Mouse (Mus musculus) urinary bladder, postnatal 4 days (tissue): ENCODE measurements around the gene Gpr152.

Experiments
- DNase-seq, 2 experiments: peaks; one replicate each; pipeline ENCODE4 v3.0.0; 2021 to 2022; ENCODE audit warnings: low spot score in 2 of 2

Gene Gpr152

GRCm38 (mm10) chr19:4171393-4172290, 32.1 kb downstream of the Gpr152 start:
- DNase-seq, result no peak

DNA sequence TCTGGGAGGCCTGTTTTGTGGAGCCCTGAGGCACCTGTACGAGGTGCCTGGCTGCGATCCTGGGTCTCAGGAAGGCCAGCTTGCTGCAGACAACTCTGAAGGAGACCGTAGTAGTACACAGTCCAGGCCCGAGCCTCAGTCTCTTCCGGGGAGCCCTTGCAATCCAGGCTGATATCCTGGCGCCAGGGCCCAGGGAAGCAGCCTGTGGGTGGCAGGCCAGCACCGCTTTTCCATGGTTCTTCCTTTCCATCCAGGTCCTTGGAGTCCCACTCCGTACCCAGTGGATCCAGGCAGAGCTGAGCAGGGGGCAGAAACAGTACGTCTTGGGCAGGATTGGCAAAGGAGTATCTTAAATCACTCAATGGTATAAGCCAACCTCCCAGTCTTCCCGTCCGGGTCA, 33.3 kb downstream of the Gpr152 start:
- no peak for DNase-seq

DNA sequence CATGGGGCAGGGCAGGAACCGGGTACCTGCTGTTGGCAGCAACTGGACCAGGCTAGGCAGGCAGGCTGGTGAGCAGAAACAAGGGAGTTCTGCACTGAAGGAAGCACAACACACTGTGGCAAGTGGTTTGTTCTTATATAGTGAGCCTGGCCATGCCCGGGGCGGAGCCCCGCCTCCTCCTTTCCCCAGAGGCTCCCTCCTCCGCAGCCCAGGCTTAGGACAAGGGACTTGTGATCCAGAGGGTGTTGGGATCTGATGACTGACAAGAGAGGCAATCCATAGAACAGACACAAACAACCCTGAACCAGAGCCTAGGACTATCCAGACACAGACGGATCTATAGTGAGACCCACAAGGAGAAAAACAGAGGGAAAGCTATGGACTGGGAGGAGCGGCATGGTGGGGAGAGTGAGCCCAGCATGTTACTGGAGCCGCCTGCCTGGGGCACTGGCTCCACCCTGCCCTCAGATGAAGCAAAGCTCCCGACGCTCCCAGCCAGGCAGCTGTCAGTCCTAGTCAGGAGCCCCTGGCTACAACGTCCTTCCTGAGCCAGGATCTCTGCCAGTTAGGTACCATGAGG, 35.9 kb downstream of the Gpr152 start, which contains the start of gene Carns1:
Gene Carns1, minus strand, starts transcription at position 112 of the 580 bp plus-strand sequence.
- no peak for DNase-seq

DNA sequence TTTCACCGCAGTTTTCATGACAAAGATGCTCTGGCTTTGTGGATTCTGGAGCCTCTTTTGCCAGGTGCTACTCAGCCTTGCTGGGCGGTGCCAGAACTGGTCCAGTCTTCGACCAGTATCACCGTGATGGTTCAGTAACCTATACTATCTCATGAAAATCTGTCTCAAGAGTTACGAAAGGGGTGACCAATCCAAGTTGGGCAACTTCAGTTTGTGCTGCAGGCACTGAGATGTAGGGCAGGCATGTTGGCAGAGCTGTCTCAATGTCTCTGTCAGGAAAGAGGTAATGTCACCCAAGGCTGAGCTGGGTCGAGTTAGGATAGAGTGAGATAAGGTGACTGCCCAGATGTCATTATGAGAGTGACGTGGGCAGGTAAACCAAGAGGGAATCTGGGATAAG, 40.8 kb downstream of the Gpr152 start:
- no peak for DNase-seq

- no peak for DNase-seq
These were observed 42.3 kb downstream of the Gpr152 start for GRCm38 (mm10) chr19:4181892-4182291.

- DNase-seq, result no peak
These were observed 44.1 kb downstream of the Gpr152 start for GRCm38 (mm10) chr19:4183689-4184088.

GRCm38 (mm10) chr19:4184976-4185975, 45.7 kb downstream of the Gpr152 start:
- no peak for DNase-seq

GRCm38 (mm10) chr19:4187303-4187702, 47.7 kb downstream of the Gpr152 start:
- DNase-seq, result no peak

DNA sequence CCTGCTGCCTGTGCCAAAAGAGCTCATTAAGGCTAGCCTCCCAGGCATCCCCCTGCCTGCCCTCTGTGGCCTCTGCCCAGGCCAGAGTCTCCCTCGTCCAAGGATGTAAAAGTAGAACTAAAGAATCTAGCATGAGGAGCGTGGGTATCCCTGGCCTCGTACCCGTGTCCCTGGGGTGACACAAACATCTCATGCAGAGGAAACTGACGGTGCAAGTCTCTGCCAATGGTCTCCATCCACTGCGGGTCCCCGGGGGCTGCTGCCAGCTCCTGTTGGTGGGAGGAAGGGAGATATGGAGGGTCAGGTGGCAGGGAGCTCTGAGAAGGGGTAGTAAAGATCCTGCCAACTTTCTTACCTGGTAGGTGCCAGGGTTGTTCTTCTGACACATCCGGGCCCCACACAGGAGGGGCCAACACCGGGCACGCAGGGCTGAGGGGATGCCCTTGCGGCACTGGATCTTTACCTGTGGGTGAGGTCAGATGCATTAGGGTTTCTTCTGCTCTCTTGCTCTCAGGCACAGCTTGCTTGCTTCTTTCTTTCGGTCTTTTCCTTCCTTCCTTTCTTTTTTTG, 49.5 kb downstream of the Gpr152 start:
- DNase-seq, result no peak

DNA sequence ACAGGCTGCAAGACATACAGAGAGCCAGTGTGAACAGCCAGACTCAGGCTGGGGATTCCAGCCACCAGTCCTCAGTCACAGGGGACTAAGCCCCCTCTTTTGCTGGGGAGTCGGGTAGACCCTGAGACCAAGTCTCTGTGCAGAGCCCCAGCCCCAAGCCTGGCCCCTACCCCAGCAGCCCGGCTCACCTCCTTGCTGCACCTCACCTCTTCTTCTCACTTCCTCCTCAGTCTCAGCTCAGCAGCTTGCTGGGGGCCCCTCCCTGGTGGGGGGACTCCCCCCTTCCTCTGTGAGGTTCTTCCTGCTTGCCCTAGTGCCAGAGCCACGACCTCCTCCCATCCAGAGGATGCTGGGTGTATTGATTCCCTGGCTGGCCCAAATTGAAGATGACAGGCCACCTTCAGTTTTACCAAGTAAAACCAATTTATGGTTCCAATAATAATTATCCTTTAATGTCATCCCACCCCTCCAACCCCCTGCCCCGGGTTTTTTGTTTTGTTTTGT, 51.3 kb downstream of the Gpr152 start, which contains the start of gene Tbc1d10c:
Gene Tbc1d10c, minus strand, starts transcription at position 454 of the 504 bp plus-strand sequence.
- no peak for DNase-seq

DNA sequence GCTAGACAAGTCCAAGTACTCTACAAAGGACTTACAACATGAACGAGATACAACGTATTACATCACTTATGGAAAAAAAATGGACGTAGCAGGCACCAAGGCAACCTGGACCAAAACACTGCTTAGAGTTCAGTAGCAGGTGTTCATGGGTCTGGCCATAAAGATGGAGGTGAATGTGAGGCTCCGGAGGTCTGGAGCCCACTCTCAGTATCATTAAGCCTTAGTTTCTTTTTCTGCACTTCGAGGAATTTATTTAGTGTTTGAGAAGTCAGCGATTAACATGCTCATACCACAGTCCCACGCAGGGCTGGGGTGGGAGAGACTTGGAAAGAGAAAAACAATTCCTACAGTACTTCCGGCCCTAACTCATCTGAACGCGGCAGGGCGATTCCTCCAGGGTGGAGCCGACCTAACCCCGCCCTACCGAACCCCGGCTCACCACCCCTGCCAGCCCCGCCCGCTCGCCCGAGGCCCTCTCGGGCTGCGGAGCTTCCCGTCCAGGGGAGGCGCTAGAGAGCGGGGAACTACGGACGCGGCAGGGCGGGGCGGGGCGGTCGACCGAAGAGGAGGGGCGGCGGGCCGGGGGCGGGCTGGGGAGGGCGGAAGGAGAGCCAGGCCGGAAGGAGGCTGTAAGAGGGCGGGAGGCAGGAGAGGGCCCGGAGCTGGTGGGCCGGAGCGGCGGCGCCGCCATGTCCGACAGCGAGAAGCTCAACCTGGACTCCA, 52.1 kb downstream of the Gpr152 start, which contains the start of gene Ppp1ca:
Gene Ppp1ca, plus strand, starts transcription at position 538 of the 723 bp plus-strand sequence.
- peak; percentile 95 to 98 for DNase-seq

- DNase-seq, result no peak
These were observed 52.8 kb downstream of the Gpr152 start for GRCm38 (mm10) chr19:4192251-4192985.

GRCm38 (mm10) chr19:4193129-4193528, 53.5 kb downstream of the Gpr152 start:
- no peak for DNase-seq

- DNase-seq, result no peak
These were observed 54.6 kb downstream of the Gpr152 start for GRCm38 (mm10) chr19:4194021-4194724.

DNA sequence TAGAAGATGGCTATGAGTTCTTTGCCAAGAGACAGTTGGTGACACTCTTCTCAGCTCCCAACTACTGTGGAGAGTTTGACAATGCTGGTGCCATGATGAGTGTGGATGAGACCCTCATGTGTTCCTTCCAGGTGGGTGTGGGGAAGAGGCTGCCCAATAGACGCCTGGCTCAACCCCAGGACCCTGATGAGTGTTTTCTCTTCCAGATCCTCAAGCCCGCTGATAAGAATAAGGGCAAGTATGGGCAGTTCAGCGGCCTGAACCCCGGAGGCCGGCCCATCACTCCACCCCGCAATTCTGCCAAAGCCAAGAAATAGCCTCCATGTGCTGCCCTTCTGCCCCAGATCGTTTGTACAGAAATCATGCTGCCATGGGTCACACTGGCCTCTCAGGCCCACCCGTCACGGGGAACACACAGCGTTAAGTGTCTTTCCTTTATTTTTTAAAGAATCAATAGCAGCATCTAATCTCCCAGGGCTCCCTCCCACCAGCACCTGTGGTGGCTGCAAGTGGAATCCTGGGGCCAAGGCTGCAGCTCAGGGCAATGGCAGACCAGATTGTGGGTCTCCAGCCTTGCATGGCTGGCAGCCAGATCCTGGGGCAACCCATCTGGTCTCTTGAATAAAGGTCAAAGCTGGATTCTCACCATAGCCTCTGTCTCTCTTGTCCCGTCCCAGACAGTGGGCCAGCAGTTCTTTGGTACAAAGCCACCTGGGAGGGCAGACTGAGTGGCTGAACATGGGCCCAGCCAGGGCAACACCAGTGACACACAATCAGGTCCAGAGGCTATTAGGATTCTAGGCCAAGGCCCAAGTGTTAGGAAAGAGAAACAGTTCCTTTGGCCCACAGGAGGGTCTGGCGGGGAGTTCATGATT, 55.4 kb downstream of the Gpr152 start:
- DNase-seq, result no peak
